Mouse (Mus musculus) frontal cortex, postnatal 25 days (tissue): ENCODE measurements around the gene Ldlrad3.

Source experiments
- DNase-seq, 2 experiments: peaks; one replicate each; pipeline ENCODE4 v3.0.0; 2022; ENCODE audit warnings: low spot score in 2 of 2

The Ldlrad3 gene

GRCm38 (mm10) chr2:101966017-101966416 is 220.2 kb downstream of the Ldlrad3 start:
- no peak for DNase-seq

GRCm38 (mm10) chr2:101965515-101965914 is 220.7 kb downstream of the Ldlrad3 start:
- DNase-seq: no peak

GRCm38 (mm10) chr2:101963367-101963766 is 222.8 kb downstream of the Ldlrad3 start:
- DNase-seq: no peak

- DNase-seq: no peak
Observed at GRCm38 (mm10) chr2:101962349-101962748, 223.8 kb downstream of the Ldlrad3 start.

DNA sequence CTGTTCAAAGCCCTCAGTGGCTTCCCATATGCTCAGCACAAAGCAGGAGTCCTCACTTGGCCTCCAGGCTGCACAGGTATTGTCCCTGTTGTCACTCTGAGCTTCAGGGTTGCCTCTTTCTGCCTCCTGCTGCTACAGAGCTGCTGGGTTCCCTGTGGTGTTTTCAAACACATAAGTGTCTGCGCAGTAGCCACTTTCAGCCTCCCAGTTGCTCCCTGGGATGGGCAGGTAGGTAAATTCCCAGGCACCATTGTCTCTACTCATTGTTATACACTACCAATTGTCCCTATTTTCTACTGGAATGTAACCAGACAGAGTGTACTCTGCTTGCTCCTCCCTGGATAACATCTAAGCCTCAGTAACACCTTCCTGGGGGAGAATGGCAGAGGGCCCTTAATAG is 224.8 kb downstream of the Ldlrad3 start:
- DNase-seq: no peak

DNA sequence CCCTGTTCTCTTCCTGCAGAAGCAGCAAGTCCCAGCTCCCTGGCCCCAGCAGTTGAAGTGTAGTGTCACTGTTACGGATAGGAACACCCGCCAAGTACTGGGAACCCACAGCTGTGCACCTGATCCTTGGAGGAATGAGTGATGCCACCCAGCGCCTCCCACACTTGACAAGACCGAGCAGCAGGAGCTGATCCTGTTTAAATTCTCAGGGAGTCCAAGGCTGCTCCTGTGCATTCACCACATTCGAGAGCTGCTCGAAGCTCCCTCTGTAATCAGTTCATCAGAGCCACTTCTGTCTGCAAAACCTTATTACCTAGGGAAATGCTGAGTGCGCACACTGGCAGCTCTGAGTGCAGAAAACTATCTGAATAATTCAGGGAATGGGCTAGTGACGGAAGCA is 225.5 kb downstream of the Ldlrad3 start:
- DNase-seq: no peak

DNA sequence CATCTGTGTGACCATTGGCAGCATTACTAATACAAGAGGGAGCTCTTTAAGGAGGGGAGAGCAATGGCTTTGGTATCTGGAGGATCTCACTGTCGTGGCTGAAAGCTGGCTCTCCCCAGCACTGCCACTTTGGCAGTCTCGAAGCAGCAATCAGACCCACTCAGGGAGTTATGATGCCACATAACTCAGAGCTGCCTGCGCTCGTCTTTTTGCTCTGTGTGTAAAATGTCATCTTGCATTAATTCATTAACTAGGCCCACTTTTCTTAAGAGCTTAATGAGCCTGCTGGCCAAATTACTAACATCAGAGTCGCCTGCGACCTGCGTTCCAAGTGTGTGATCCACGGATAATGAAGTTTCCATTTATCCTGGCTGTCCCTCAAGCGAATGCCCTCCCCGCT is 230.1 kb downstream of the Ldlrad3 start:
- no peak for DNase-seq

- DNase-seq: no peak
Observed at GRCm38 (mm10) chr2:101952951-101953361, 233.2 kb downstream of the Ldlrad3 start.

DNA sequence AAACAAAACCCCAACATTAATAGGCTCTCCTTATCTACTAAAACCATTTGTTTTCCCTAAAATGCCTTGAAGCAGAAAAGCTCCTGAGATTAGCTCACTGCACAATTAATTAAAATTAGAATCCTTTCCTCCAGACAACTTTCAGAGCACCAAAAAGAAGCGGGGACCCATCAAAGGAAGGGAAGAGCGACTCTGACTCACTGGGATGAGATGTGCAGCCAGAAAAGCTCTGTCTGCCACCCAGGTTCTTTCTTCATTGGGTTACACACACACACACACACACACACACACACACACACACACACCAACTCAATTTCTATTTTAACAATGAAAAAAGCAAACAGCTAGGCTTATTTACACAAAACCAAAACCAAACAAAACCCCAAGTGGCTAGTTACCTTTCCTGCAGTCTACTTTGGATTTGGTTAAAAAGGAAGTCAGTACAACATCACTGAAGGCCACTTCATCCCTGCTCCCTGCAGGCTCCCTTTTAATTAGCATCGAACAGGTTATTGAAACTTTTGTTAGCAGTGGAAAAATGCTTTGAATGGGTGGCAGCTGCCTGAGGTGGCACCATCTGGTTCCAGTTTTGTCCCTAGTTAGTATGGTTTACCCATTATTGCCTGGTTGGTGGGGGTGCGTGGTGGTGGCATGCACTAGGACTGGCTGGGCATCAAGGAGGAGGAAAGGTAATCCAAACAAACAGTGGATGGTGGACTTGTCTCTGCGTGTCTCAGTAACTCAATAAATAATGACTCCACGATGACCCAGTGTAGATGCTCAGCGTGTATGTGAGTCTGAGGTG is 235.3 kb downstream of the Ldlrad3 start:
- no peak for DNase-seq

DNA sequence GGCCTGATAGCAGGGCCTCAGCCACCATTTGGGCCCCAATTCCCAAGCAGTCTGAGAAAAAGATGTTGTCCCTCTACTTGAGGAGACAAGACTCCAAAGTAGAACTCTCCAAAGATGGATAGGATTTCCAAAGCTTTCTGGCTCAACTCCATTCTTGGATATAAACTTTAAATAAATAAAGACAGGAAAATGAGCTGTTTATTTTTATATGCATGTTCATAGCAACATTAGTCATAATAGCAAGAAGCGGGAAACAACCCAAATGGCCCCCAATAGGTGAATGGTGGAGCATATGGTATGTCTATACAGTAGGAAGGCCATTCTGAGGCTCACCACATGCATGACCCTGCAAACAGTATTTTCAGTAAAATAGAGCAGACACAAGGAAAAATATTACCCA is 251.2 kb downstream of the Ldlrad3 start:
- DNase-seq: no peak

GRCm38 (mm10) chr2:101933301-101933700 is 252.9 kb downstream of the Ldlrad3 start:
- no peak for DNase-seq

- no peak for DNase-seq
Observed at GRCm38 (mm10) chr2:101932169-101932936, 253.8 kb downstream of the Ldlrad3 start.

DNA sequence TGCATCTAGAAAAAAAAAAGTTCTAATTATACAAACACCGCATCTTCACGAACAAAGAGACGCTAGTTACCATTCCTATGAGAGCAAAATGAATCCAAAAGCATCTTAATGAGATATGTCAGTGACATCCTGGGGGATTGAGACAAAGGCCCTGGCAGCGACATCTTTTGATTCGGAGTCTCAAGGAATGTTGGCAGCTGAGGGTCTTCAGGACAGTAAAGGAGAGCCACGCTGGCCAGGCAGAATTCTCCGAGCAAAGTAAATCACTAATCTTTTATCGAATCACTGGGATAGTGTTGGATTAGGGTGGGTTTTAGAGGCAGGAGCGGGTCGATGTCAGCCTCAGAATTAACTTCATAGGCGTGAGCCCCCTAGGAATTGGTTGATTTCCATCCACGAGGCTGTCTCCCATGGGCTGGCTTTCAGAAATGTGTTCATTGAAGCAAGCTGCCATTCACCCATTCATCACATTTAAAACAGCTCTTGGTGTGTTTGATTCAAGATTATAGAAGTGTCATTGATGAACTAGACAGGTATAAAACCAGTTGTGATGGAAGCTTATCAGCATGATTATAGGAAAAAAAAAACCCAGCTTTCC is 260.5 kb downstream of the Ldlrad3 start:
- no peak for DNase-seq

GRCm38 (mm10) chr2:101925183-101925582 is 261.0 kb downstream of the Ldlrad3 start:
- DNase-seq: no peak

GRCm38 (mm10) chr2:101923181-101923580 is 263.0 kb downstream of the Ldlrad3 start:
- DNase-seq: no peak

DNA sequence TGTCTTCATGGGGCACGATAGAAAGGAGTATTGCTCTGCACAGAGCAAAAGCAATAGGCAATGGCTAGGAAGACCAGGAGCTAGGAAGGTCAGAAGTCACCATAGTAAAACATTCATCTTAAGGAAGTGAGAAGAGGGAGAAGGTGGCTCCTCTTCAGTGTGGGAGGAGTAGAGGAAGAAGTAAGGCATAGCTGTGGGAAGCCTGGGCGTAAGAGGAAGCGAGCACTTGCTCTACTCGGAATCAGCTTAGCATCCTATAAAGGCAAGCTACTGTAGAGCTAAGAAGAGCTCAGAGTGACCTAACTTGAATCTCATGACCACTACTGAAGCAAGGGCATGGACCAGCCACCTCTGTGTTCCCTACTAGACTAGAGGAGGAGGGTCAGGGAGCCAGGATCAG is 263.9 kb downstream of the Ldlrad3 start:
- no peak for DNase-seq

DNA sequence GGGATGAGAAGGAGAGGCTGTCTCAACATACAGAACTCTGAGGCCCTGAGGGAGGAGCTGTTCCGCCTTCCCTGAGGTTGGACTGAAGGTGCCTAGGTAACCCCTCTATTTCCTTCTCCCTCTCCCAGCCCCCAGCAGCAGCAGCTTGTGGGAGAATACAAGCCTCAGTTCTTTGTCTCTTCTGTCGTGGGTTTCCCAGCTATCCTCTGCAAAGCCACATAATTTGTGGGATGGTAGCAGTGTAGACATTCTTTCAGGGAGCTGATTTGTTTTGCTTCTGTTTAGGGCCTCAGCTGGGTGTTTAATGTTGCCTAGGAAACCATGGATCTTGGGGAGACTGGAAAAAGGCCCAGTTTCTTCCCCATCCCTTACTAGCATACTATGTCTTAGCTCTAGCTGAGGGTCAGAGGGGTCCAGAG is 266.0 kb downstream of the Ldlrad3 start:
- DNase-seq: no peak

DNA sequence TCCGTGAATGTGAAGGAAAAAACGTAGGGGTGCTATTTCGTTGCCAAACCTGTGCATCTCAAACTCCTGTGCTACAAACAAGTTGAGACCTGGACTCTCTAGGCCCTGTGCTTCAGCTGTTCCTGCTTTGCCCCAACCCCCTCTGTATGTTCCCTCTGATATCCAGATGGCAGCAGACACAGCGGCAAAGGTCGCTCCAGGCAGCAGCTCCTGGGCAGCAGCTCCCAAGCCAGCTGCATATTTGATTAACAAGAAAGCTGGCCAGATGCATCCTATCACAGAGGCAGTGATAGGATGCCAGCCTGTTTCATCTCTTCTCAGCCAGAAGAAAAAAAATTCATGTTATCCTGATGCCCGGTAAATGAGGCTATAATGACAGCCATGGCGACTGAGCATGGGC is 267.7 kb downstream of the Ldlrad3 start:
- no peak for DNase-seq

GRCm38 (mm10) chr2:101909326-101910080 is 276.7 kb downstream of the Ldlrad3 start:
- no peak for DNase-seq

- no peak for DNase-seq
Observed at GRCm38 (mm10) chr2:101908773-101909172, 277.4 kb downstream of the Ldlrad3 start.

DNA sequence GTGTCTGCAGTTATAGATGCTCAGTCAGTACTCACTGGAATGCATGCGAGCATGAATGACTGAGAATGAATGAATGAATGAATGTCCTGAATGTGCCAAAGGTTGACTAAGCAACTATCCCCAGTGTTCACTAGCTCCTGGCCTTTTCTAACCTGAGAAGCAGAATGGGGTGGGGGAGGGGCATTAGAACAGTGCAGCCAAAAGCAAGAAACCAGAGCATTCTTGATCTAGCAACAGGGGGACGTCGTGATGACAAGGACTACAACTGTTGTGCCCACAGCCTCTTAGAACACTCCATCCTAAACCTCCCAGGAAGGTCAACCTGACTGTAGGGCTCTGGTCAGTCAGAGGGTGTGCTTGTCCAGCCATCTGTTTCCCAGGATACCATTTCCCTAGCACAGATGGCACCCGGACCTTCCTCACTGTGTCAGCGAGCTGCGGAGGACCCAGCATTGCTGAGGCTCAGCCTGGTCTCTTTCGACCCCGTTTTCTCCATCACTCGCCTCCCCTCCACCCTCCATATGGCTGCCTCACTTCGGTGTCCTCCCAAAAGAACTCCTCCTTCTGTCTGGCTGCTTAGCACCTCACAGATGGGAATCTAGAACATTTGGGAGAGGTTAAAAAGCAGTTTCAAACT is 278.7 kb downstream of the Ldlrad3 start:
- DNase-seq: no peak

GRCm38 (mm10) chr2:101906379-101906690 is 279.9 kb downstream of the Ldlrad3 start:
- no peak for DNase-seq
